In the genomic region with DNA sequence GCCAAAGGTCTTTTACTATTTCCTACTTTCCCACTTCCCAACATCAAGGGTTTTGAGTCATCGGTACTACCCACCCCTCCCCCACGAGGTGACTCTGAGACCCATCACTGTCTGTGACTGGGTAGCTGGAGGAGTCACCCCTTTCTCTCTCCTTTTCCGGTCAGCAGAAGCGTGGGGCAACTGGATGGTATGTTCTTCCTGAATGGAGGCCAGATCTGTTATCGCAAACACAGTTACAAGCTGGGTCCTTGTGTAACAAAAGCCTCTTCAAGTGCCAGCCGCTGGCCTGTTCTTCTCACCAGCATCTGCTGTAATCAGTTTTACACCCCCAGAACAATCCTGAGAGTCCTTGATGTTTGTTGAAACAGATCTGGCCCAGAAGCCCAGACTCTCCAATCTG, we compare ENCODE assay signal across 11 mouse cellular contexts.
DNase-seq lines count a peak whose midpoint lies in the region; ATAC-seq and TF ChIP-seq lines count a peak whose summit lies in the region.
"Had no signal": no experiment of that assay in that cellular context is flagged by ENCODE, and none has a peak within 500 bp of the region (broad histone marks: within the 10 kb centered on the region; RNA-seq: fewer than 3 reads in every experiment).

No protein-coding gene starts in this region.

- 55% methylated on average over 6 of the region's 6 CpGs for WGBS in intestine, postnatal 0 days
- WGBS in intestine, embryonic 16.5 days, result 48% methylated on average over 6 of the region's 6 CpGs
- 61% methylated on average over 6 of the region's 6 CpGs for WGBS in embryonic facial prominence, embryonic 15.5 days

- no peaks in the 10 kb centered on the region for H3K9me3 ChIP-seq in intestine, postnatal 0 days (ENCODE audit: control insufficient read depth)
- no peaks in the 10 kb centered on the region for H3K9me3 ChIP-seq in intestine, embryonic 16.5 days (ENCODE audit: control insufficient read depth, low read length)
- H3K9me3 ChIP-seq in embryonic facial prominence, embryonic 15.5 days (replicated peaks), result no peaks in the 10 kb centered on the region

- H3K9ac ChIP-seq in intestine, postnatal 0 days (ENCODE audit: low read depth, low read length), result no peak overlapping the region
- H3K9ac ChIP-seq in intestine, embryonic 16.5 days (ENCODE audit: low read depth, low read length), result no peak overlapping the region
- H3K9ac ChIP-seq in embryonic facial prominence, embryonic 15.5 days, result no peak overlapping the region

- no peaks in the 10 kb centered on the region for H3K27me3 ChIP-seq in intestine, postnatal 0 days (replicated peaks; ENCODE audit: control insufficient read depth, insufficient read depth, low read length)
- H3K27me3 ChIP-seq in intestine, embryonic 16.5 days (replicated peaks; ENCODE audit: control insufficient read depth, insufficient read depth, low read length), result no peaks in the 10 kb centered on the region
- no peaks in the 10 kb centered on the region for H3K27me3 ChIP-seq in embryonic facial prominence, embryonic 15.5 days

- DNase-seq in adrenal gland, postnatal 10 days, result peak; percentile 51
- no peak for DNase-seq in adrenal gland, postnatal 25 days
- DNase-seq in lung, postnatal 25 days (ENCODE audit: low spot score), result peak; percentile 59
- DNase-seq in left cerebral cortex, adult 11 months (ENCODE audit: low spot score), result no peak
- DNase-seq: gastrocnemius, postnatal 10 days; kidney, postnatal 4 days; left cerebral cortex, postnatal 4 days had no signal

- 0 out of 2 replicates have a peak, but pooled peaks cover 3% of the 10 kb centered on the region for H3K4me1 ChIP-seq in intestine, postnatal 0 days (replicated peaks; ENCODE audit: control insufficient read depth, insufficient read depth, low read length)
- H3K4me1 ChIP-seq in intestine, embryonic 16.5 days (ENCODE audit: control insufficient read depth, insufficient read depth, low read length), result peaks cover 63% of the 10 kb centered on the region
- H3K4me1 ChIP-seq in embryonic facial prominence, embryonic 15.5 days, result peaks cover 92% of the 10 kb centered on the region

- no peak overlapping the region for H3K4me3 ChIP-seq in intestine, postnatal 0 days (ENCODE audit: low read depth, low read length)
- no peak overlapping the region for H3K4me3 ChIP-seq in intestine, embryonic 16.5 days (ENCODE audit: low read length)
- H3K4me3 ChIP-seq in embryonic facial prominence, embryonic 15.5 days (replicated peaks), result no peak overlapping the region

- no peak overlapping the region for H3K27ac ChIP-seq in intestine, postnatal 0 days (ENCODE audit: low read depth, low read length)
- no peak overlapping the region for H3K27ac ChIP-seq in intestine, embryonic 16.5 days (ENCODE audit: low read length)
- peak overlapping the region; percentile 17; the same call in 1 of the 2 replicates for H3K27ac ChIP-seq in embryonic facial prominence, embryonic 15.5 days (replicated peaks)

- TF ChIP-seq CTCF in intestine, postnatal 0 days (IDR thresholded peaks at IDR 0.05; ENCODE audit: low read depth), result no peak

- 0 out of 2 replicates have a peak overlapping the region, but pooled peaks have one; percentile 9 for H3K4me2 ChIP-seq in intestine, postnatal 0 days (replicated peaks; ENCODE audit: low read depth)
- H3K4me2 ChIP-seq in intestine, embryonic 16.5 days (ENCODE audit: low read depth, low read length), result no peak overlapping the region
- H3K4me2 ChIP-seq in embryonic facial prominence, embryonic 15.5 days (replicated peaks), result no peak overlapping the region

- ATAC-seq in intestine, postnatal 0 days, result no peak
- ATAC-seq in intestine, embryonic 16.5 days, result no peak
- ATAC-seq in embryonic facial prominence, embryonic 15.5 days (ENCODE audit: insufficient number of reproducible peaks, low FRiP score, low TSS enrichment, low read depth), result no peak
- ATAC-seq in erythroid progenitor cell, adult 5-6 weeks (replicated peaks; ENCODE audit: low FRiP score, poor library complexity, severe bottlenecking), result no peak

- no peaks in the 10 kb centered on the region; the same call in 1 of the 2 replicates for H3K36me3 ChIP-seq in intestine, postnatal 0 days (ENCODE audit: control insufficient read depth, insufficient read depth)
- no peaks in the 10 kb centered on the region for H3K36me3 ChIP-seq in intestine, embryonic 16.5 days (ENCODE audit: control insufficient read depth, insufficient read depth, low read length)
- no peaks in the 10 kb centered on the region for H3K36me3 ChIP-seq in embryonic facial prominence, embryonic 15.5 days

Comparison
In these comparisons a context has a peak if more than half of its experiments do, and no peak if none do; other contexts are left out.
1. DNase-seq: peak in adrenal gland, postnatal 10 days (single experiment) and lung, postnatal 25 days (single experiment); none in adrenal gland, postnatal 25 days (single experiment) and left cerebral cortex, adult 11 months (single experiment).